Mouse (Mus musculus) gonadal fat pad, adult 2 months (tissue): ENCODE data around the gene Gm5580. TPM values are rescaled to one million over a fixed set of nuclear protein-coding genes. Genes with fewer than 3 reads are reported as not detected.
"Not testable (repeated sequence)": the region's sequence is repeated elsewhere in the genome, so short reads cannot be mapped to it uniquely, and the experiment has no call there.

Experiments used
- DNase-seq: peaks from one replicate; pipeline ENCODE4 v3.0.0-alpha.2; 2012; ENCODE audit warnings: low read depth
- polyA plus RNA-seq: library from polyadenylated mRNA; depleted of rRNA; stranded (reverse); fragments of >200 nt; gene quantifications from 2 replicates; pipeline ENCODE4 v1.2.3, GENCODE M21; 2012; rRNA removed

Gm5580 gene
- 0.09 and 0.14 TPM in 2 replicates for polyA plus RNA-seq

- not testable (repeated sequence) for DNase-seq
These were observed at the start of gene Gm5580 for GRCm38 (mm10) chr6:116550841-116551240. Gm5580 (plus strand) TSS chr6:116551141.

GRCm38 (mm10) chr6:116506302-116507003, 44.5 kb upstream of the Gm5580 start, which contains the start of gene Olfr212:
Olfr212 (plus strand) TSS chr6:116506516.
- not testable (repeated sequence) for DNase-seq

GRCm38 (mm10) chr6:116514832-116515231, 36.1 kb upstream of the Gm5580 start:
- no peak for DNase-seq

GRCm38 (mm10) chr6:116538156-116538555, 12.8 kb upstream of the Gm5580 start, which contains the start of gene Olfr213:
Olfr213 (plus strand) TSS chr6:116538456.
- no peak for DNase-seq

GRCm38 (mm10) chr6:116542500-116542899, 8.4 kb upstream of the Gm5580 start:
- no peak for DNase-seq

- DNase-seq: no peak
These were observed 3.0 kb downstream of the Gm5580 start, which contains the start of gene Olfr214 for GRCm38 (mm10) chr6:116553935-116554334. Olfr214 (plus strand) TSS chr6:116554235.

- DNase-seq: no peak
These were observed 4.0 kb downstream of the Gm5580 start for GRCm38 (mm10) chr6:116554952-116555351.

GRCm38 (mm10) chr6:116569834-116570233, 18.9 kb downstream of the Gm5580 start:
- peak; percentile 6 for DNase-seq

- no peak for DNase-seq
These were observed 33.2 kb downstream of the Gm5580 start, which contains the start of gene Olfr215 for GRCm38 (mm10) chr6:116584095-116584494. Olfr215 (minus strand) TSS chr6:116584195.

- DNase-seq: not testable (repeated sequence)
These were observed 50.0 kb downstream of the Gm5580 start for GRCm38 (mm10) chr6:116600969-116601368.

Other genes starting within 250 kb of the Gm5580 start
- 121 and 122 TPM in 2 replicates for gene March8, start 213.1 kb upstream of the Gm5580 start, polyA plus RNA-seq
- 14.0 and 15.1 TPM in 2 replicates for gene Alox5, start 90.0 kb upstream of the Gm5580 start, polyA plus RNA-seq
- gene Olfr211, start 62.0 kb upstream of the Gm5580 start, polyA plus RNA-seq: not detected in 2 replicates
- gene Olfr212, start 44.6 kb upstream of the Gm5580 start, polyA plus RNA-seq: 0.09 TPM in 1 of 2 replicates, not detected in the other
- gene Olfr213, start 12.7 kb upstream of the Gm5580 start, polyA plus RNA-seq: not detected in 2 replicates
- gene Olfr214, start 3.1 kb downstream of the Gm5580 start, polyA plus RNA-seq: not detected in 2 replicates
- not detected in 2 replicates for gene Olfr215, start 33.1 kb downstream of the Gm5580 start, polyA plus RNA-seq
- 10.0 and 11.2 TPM in 2 replicates for gene Zfp422, start 77.9 kb downstream of the Gm5580 start, polyA plus RNA-seq
- 25.2 and 35.2 TPM in 2 replicates for gene Depp1, start 99.5 kb downstream of the Gm5580 start, polyA plus RNA-seq
- 13.9 and 14.6 TPM in 2 replicates for gene Rassf4, start 122.8 kb downstream of the Gm5580 start, polyA plus RNA-seq
- gene Tmem72, start 165.8 kb downstream of the Gm5580 start, polyA plus RNA-seq: 0.01 and 0.03 TPM in 2 replicates